Mouse (Mus musculus): ENCODE measurements around the gene Rab11b. TPM values are rescaled to one million over a fixed set of nuclear protein-coding genes. Genes with fewer than 3 reads are reported as not detected.

The Rab11b gene
- polyA plus RNA-seq, 1 experiment: 633 TPM

GRCm38 (mm10) chr17:33783408-33783807 is 23.1 kb upstream of the Rab11b start:
- DNase-seq (ENCODE audit: low read depth): peak; percentile 47

GRCm38 (mm10) chr17:33782067-33782466 is 21.7 kb upstream of the Rab11b start:
- no peak for DNase-seq (ENCODE audit: low read depth)
- TF ChIP-seq POLR2A (IDR thresholded peaks at IDR 0.05; ENCODE audit: borderline replicate concordance, extremely low read depth, insufficient read depth, insufficient read length, poor library complexity, severe bottlenecking): no peak
- no peak for TF ChIP-seq CTCF (IDR thresholded peaks at IDR 0.05; ENCODE audit: borderline replicate concordance, extremely low read depth, insufficient read depth, insufficient read length)

More at GRCm38 (mm10) chr17:33783408-33783807, 23.1 kb upstream of the Rab11b start:
- TF ChIP-seq POLR2A (IDR thresholded peaks at IDR 0.05; ENCODE audit: borderline replicate concordance, extremely low read depth, insufficient read depth, insufficient read length, poor library complexity, severe bottlenecking) (no peak), CTCF (IDR thresholded peaks at IDR 0.05; ENCODE audit: borderline replicate concordance, extremely low read depth, insufficient read depth, insufficient read length) (no peak)

- peak; percentile 76 for DNase-seq (ENCODE audit: low read depth)
- TF ChIP-seq CTCF (IDR thresholded peaks at IDR 0.05; ENCODE audit: borderline replicate concordance, extremely low read depth, insufficient read depth, insufficient read length) (no peak), POLR2A (IDR thresholded peaks at IDR 0.05; ENCODE audit: borderline replicate concordance, extremely low read depth, insufficient read depth, insufficient read length, poor library complexity, severe bottlenecking) (no peak)
Observed at GRCm38 (mm10) chr17:33781124-33781977, 21.0 kb upstream of the Rab11b start, which contains the start of gene Angptl4. Angptl4 (minus strand) TSS chr17:33781830.

GRCm38 (mm10) chr17:33780431-33780830 is 20.1 kb upstream of the Rab11b start:
- TF ChIP-seq CTCF (IDR thresholded peaks at IDR 0.05; ENCODE audit: borderline replicate concordance, extremely low read depth, insufficient read depth, insufficient read length) (no peak), POLR2A (IDR thresholded peaks at IDR 0.05; ENCODE audit: borderline replicate concordance, extremely low read depth, insufficient read depth, insufficient read length, poor library complexity, severe bottlenecking) (no peak)
- no peak for DNase-seq (ENCODE audit: low read depth)

GRCm38 (mm10) chr17:33779967-33780295 is 19.6 kb upstream of the Rab11b start:
- TF ChIP-seq POLR2A (IDR thresholded peaks at IDR 0.05; ENCODE audit: borderline replicate concordance, extremely low read depth, insufficient read depth, insufficient read length, poor library complexity, severe bottlenecking): no peak
- no peak for TF ChIP-seq CTCF (IDR thresholded peaks at IDR 0.05; ENCODE audit: borderline replicate concordance, extremely low read depth, insufficient read depth, insufficient read length)
- no peak for DNase-seq (ENCODE audit: low read depth)

GRCm38 (mm10) chr17:33779271-33779966 is 19.1 kb upstream of the Rab11b start:
- DNase-seq (ENCODE audit: low read depth): peak; percentile 89

GRCm38 (mm10) chr17:33775287-33775686 is 15.0 kb upstream of the Rab11b start:
- TF ChIP-seq POLR2A (IDR thresholded peaks at IDR 0.05; ENCODE audit: borderline replicate concordance, extremely low read depth, insufficient read depth, insufficient read length, poor library complexity, severe bottlenecking): no peak
- TF ChIP-seq CTCF (IDR thresholded peaks at IDR 0.05; ENCODE audit: borderline replicate concordance, extremely low read depth, insufficient read depth, insufficient read length): no peak
- no peak for DNase-seq (ENCODE audit: low read depth)

More at GRCm38 (mm10) chr17:33779271-33779966, 19.1 kb upstream of the Rab11b start:
- no peak for TF ChIP-seq POLR2A (IDR thresholded peaks at IDR 0.05; ENCODE audit: borderline replicate concordance, extremely low read depth, insufficient read depth, insufficient read length, poor library complexity, severe bottlenecking)
- TF ChIP-seq CTCF (IDR thresholded peaks at IDR 0.05; ENCODE audit: borderline replicate concordance, extremely low read depth, insufficient read depth, insufficient read length): no peak

- no peak for TF ChIP-seq CTCF (IDR thresholded peaks at IDR 0.05; ENCODE audit: borderline replicate concordance, extremely low read depth, insufficient read depth, insufficient read length)
- no peak for TF ChIP-seq POLR2A (IDR thresholded peaks at IDR 0.05; ENCODE audit: borderline replicate concordance, extremely low read depth, insufficient read depth, insufficient read length, poor library complexity, severe bottlenecking)
- no peak for DNase-seq (ENCODE audit: low read depth)
Observed at GRCm38 (mm10) chr17:33774573-33775155, 14.3 kb upstream of the Rab11b start.

GRCm38 (mm10) chr17:33773871-33774572 is 13.7 kb upstream of the Rab11b start:
- no peak for DNase-seq (ENCODE audit: low read depth)
- TF ChIP-seq POLR2A (IDR thresholded peaks at IDR 0.05; ENCODE audit: borderline replicate concordance, extremely low read depth, insufficient read depth, insufficient read length, poor library complexity, severe bottlenecking): no peak
- TF ChIP-seq CTCF (IDR thresholded peaks at IDR 0.05; ENCODE audit: borderline replicate concordance, extremely low read depth, insufficient read depth, insufficient read length): no peak

GRCm38 (mm10) chr17:33773426-33773825 is 13.1 kb upstream of the Rab11b start:
- no peak for DNase-seq (ENCODE audit: low read depth)
- TF ChIP-seq POLR2A (IDR thresholded peaks at IDR 0.05; ENCODE audit: borderline replicate concordance, extremely low read depth, insufficient read depth, insufficient read length, poor library complexity, severe bottlenecking): no peak
- no peak for TF ChIP-seq CTCF (IDR thresholded peaks at IDR 0.05; ENCODE audit: borderline replicate concordance, extremely low read depth, insufficient read depth, insufficient read length)

GRCm38 (mm10) chr17:33771617-33772016 is 11.3 kb upstream of the Rab11b start:
- TF ChIP-seq POLR2A (IDR thresholded peaks at IDR 0.05; ENCODE audit: borderline replicate concordance, extremely low read depth, insufficient read depth, insufficient read length, poor library complexity, severe bottlenecking): no peak
- no peak for TF ChIP-seq CTCF (IDR thresholded peaks at IDR 0.05; ENCODE audit: borderline replicate concordance, extremely low read depth, insufficient read depth, insufficient read length)
- no peak for DNase-seq (ENCODE audit: low read depth)
